Mouse (Mus musculus) heart, postnatal 0 days (tissue): ENCODE data around the gene Adamts5.

Experiments
- CTCF ChIP-seq: IDR thresholded peaks from 2 replicates; pipeline ENCODE4 v1.5.1; 2016; ENCODE audit warnings: antibody characterized with exemption, control low read depth, low read depth
- EP300 ChIP-seq: IDR thresholded peaks from 2 replicates; pipeline ENCODE4 v1.6.1; 2016; ENCODE audit warnings: antibody characterized with exemption, low read depth

DNA sequence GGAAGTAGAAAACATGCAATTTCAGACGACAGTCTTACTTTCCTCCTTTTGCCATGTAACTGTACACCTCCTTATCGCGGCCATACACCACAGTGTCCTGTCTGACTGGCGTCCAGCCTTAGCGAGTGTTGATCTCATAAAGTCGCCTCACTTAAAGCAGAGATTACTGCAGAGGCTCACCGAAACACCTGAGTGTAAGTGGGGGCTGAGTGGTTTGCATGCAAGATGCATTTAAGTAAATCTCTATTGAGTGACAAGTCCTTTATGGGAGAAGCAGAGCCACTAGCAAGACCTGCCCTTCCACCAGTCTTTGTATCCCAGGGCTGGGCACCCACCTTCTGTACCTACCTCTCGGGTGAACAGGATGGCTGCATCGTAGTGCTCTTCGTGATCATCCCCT, 2.8 kb downstream of the Adamts5 start:
- TF ChIP-seq CTCF = no peak
- no peak for TF ChIP-seq EP300
